Mouse (Mus musculus): ENCODE data around the gene P4ha2. TPM values are rescaled to one million over a fixed set of nuclear protein-coding genes. Genes with fewer than 3 reads are reported as not detected.
A peak's percentile ranks its signal among the peaks of the same experiment; 100 is the strongest.

The P4ha2 gene
- polyA plus RNA-seq, 1 experiment from 2014 or later: 44.5 TPM

DNA sequence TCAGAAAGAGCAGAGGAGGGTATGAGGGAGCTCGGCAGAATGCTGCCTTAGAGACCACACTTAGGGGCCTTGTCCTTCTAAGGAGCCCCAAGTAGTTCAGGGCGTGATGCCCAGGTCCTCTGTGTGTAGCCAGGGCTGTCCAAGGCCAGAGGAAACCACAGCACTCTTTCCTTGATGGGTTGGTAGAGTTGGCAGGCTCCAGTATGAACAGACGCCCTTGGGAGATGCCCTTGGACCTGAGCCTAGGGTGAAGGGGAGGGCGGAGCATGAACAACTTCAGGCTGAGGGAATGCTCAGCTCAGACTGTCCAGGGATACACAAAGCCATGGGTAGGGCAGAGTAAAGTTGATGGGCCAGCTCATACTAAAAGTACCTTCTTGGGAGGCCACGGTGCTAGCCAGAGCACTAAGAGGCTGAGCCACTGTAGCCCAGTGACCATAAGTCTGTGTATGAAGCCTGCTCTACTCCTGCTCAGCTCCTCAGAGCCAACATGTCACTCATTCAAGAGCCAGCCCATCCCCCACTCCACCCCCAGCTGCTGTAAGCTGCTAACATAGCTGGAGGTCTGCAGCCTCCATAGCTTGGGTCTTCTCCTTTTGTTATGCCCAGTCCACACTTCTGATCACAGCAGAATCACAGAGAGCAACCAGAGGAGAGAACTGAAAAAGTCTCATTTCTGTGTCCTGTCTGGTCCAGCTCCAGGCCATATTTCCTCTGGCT lies 28.0 kb upstream of the P4ha2 start:
- WGBS: 93% methylated on average over 5 of the region's 5 CpGs

DNA sequence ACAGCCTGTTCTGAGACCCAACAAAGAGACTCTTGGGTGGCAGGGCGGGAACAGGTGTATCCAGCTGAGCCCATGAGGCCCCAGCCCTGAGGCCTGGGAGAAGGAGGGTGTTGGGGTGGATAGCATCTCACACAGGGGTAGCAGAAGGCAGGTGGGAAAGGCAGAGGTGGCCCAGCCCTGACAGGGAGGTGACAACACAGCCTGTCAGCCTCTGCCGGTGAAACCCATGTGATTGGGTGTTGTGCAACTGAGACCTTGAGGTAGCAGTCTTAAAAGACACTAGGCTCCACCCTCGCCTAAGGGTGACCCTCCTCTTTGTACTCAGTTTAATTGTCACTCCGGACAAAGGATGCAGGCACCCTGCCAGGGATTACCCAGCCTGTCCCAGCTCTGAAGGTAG lies 26.6 kb upstream of the P4ha2 start:
- 50% methylated on average over 4 of the region's 4 CpGs for WGBS
- H3K27me3 ChIP-seq: no peaks in the 10 kb centered on the region; the same call in 1 of the 2 replicates
- H3K27ac ChIP-seq: no peak overlapping the region
- no peak overlapping the region for H3K4me3 ChIP-seq (replicated peaks)
- no peaks in the 10 kb centered on the region for H3K9me3 ChIP-seq (replicated peaks)
- no peaks in the 10 kb centered on the region for H3K36me3 ChIP-seq
- ATAC-seq (replicated peaks; ENCODE audit: low FRiP score): no peak
- H3K4me2 ChIP-seq: no peak overlapping the region
- H3K9ac ChIP-seq: no peak overlapping the region
- peaks cover 21% of the 10 kb centered on the region for H3K4me1 ChIP-seq

More for the DNA sequence above, 28.0 kb upstream of the P4ha2 start:
- no peak for ATAC-seq (replicated peaks; ENCODE audit: low FRiP score)
- H3K27ac ChIP-seq: no peak overlapping the region
- H3K4me3 ChIP-seq (replicated peaks): no peak overlapping the region
- peaks cover 35% of the 10 kb centered on the region for H3K4me1 ChIP-seq
- no peak overlapping the region for H3K9ac ChIP-seq
- H3K4me2 ChIP-seq: no peak overlapping the region
- no peaks in the 10 kb centered on the region for H3K36me3 ChIP-seq
- H3K9me3 ChIP-seq (replicated peaks): no peaks in the 10 kb centered on the region
- H3K27me3 ChIP-seq: no peaks in the 10 kb centered on the region; the same call in none of the 2 replicates

DNA sequence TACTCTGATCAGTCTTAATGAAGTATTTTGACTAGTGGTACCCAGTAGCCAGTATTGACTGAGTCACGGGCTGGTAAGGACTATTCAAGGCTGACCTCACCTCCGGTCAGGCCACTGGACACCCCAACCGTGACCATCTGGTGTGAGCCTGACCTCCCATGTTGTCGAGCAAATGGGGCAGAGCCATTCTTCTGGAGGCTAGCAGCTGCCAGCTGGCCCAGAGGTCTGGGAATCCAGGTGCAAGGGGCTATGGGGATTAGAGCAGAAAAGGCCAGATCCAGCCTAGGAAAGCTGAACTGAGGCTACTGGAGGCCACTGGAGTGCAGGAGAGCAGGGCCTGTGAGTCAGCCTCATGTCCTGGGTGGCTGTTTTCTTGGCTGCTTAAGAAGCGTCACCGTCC lies 24.5 kb upstream of the P4ha2 start:
- peaks cover 7% of the 10 kb centered on the region; the same call in 1 of the 2 replicates for H3K4me1 ChIP-seq
- H3K27ac ChIP-seq: no peak overlapping the region
- no peaks in the 10 kb centered on the region for H3K27me3 ChIP-seq
- 45% methylated on average over 6 of the region's 6 CpGs for whole genome bisulfite sequencing
- H3K4me3 ChIP-seq (replicated peaks): no peak overlapping the region
- no peaks in the 10 kb centered on the region for H3K36me3 ChIP-seq
- no peak overlapping the region for H3K4me2 ChIP-seq
- no peaks in the 10 kb centered on the region for H3K9me3 ChIP-seq (replicated peaks)
- ATAC-seq (replicated peaks; ENCODE audit: low FRiP score): peak; percentile 38; the same call in 1 of the 2 replicates
- H3K9ac ChIP-seq: no peak overlapping the region

DNA sequence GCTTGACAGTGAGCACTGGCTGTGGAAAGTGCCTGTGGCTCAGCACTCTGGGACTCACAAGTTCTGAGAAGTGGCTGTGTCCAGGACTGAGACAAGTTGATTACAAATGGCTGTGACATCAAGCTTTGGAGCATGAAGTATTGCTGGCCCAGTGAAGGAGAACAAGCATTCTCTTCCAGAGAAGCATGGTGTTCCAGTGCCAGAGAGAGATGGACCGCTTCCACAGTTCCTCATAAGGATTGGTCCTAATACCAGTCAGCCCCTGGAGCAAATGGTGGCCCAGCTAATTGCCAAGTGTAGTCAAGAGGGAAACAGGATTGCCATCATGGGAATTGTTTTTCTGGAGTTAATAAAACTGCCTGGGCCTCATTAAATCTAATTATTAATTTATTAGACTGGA lies 23.8 kb upstream of the P4ha2 start:
- no peaks in the 10 kb centered on the region for H3K27me3 ChIP-seq
- no peak for ATAC-seq (replicated peaks; ENCODE audit: low FRiP score)
- 83% methylated on average over 1 of the region's 1 CpGs for WGBS

DNA sequence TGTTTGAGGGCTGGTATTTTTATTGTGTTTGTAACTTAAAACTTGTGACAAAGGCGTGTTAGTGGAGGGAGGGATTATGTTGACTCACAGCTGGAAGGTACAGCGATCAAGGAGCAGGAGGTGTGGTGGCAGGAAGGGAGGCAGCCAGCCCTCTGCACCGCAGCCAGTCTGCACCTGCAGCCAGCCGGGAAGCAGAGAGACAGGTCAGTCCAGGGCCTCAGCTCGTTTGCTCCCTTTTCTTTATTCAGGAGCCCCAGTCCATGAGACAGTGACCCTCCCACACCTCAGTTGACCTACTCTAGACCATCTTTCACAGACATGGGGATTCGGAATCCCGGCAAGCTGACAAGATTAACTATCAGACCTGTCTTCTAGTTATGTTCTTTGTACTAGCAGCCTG lies 19.5 kb upstream of the P4ha2 start:
- Histone ChIP-seq H3K27ac (no peak overlapping the region), H3K27me3 (no peaks in the 10 kb centered on the region), H3K9ac (no peak overlapping the region), H3K4me3 (replicated peaks) (no peak overlapping the region), H3K9me3 (replicated peaks) (no peaks in the 10 kb centered on the region), H3K4me1 (peaks cover under 1% of the 10 kb centered on the region; the same call in 1 of the 2 replicates), H3K4me2 (no peak overlapping the region), H3K36me3 (no peaks in the 10 kb centered on the region)
- 17% methylated on average over 7 of the region's 7 CpGs for WGBS
- ATAC-seq (replicated peaks; ENCODE audit: low FRiP score): peak; percentile 76

More for the DNA sequence above, 23.8 kb upstream of the P4ha2 start:
- Histone ChIP-seq H3K4me1 (peaks cover 7% of the 10 kb centered on the region; the same call in 1 of the 2 replicates), H3K4me3 (replicated peaks) (no peak overlapping the region), H3K27ac (no peak overlapping the region), H3K4me2 (no peak overlapping the region), H3K9me3 (replicated peaks) (no peaks in the 10 kb centered on the region), H3K36me3 (no peaks in the 10 kb centered on the region), H3K9ac (no peak overlapping the region)

DNA sequence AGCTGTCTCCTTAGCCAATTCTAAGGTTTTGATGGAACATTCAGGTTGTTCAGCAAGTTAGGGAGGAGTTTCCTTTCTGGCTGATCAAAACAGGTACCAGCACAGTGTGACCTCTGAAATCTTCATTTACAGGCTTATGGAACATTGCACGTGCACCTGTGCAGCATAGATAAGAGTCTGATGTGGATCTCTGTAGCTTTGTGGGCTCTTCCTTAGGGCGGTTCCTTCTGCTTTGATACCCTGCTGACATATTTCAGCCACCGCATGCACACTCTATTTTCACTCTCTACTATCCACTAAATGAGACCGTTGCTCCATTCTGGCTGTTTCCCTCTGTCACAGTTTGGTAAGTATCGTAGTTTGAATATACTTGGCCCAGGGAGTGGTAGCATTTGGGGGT lies 17.2 kb upstream of the P4ha2 start:
- no peak overlapping the region for H3K9ac ChIP-seq
- no peaks in the 10 kb centered on the region for H3K36me3 ChIP-seq
- H3K27me3 ChIP-seq: no peaks in the 10 kb centered on the region
- no peak overlapping the region for H3K4me2 ChIP-seq
- no peaks in the 10 kb centered on the region for H3K4me1 ChIP-seq
- H3K4me3 ChIP-seq (replicated peaks): no peak overlapping the region
- no peaks in the 10 kb centered on the region for H3K9me3 ChIP-seq (replicated peaks)
- ATAC-seq (replicated peaks; ENCODE audit: low FRiP score): no peak
- H3K27ac ChIP-seq: no peak overlapping the region
- 93% methylated on average over 5 of the region's 5 CpGs for WGBS

DNA sequence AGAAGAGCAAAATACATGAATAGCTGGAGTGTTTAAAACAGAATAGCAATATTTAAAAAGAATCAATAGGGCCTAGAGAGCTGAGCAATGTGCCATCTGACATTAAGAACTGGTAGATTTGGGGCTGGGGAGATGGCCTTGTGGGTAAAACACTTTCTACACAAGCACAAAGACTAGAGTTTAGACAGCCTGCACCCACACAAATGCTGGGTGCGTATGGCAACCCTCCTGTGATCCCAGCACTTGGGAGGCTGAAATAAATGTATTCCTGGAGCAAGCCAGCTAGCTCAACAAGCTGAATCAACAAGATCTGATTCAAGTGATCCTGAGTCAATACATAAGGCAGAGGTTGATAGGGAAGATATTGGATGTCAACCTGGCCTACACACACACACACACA lies 14.9 kb upstream of the P4ha2 start:
- Histone ChIP-seq H3K4me2 (no peak overlapping the region), H3K9me3 (replicated peaks) (no peaks in the 10 kb centered on the region), H3K4me1 (peaks cover 3% of the 10 kb centered on the region; the same call in 1 of the 2 replicates), H3K4me3 (replicated peaks) (no peak overlapping the region), H3K27me3 (no peaks in the 10 kb centered on the region), H3K27ac (no peak overlapping the region), H3K36me3 (no peaks in the 10 kb centered on the region), H3K9ac (no peak overlapping the region)
- ATAC-seq (replicated peaks; ENCODE audit: low FRiP score): no peak
- 95% methylated on average over 1 of the region's 1 CpGs for WGBS

DNA sequence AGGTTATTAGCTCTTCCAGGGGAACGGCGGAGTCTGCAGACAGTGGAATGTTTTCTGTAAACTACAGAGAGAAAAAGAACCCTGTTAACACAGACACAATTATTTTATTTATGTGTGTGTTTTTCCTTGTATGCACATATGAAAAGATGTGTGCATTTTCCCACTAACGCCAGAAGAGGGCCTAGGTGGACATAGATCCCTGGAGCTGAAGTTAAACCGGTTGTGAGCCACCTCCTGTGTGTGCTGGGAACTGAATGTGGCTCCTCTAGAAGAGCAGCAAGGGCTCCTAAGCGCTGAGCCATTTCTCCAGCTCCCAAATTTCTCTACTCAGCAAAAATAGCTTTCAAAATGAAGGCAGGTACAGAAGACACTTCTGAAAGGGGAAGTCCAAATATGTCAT lies 14.1 kb upstream of the P4ha2 start:
- WGBS: 68% methylated on average over 5 of the region's 5 CpGs
- Histone ChIP-seq H3K36me3 (no peaks in the 10 kb centered on the region), H3K27me3 (no peaks in the 10 kb centered on the region), H3K27ac (no peak overlapping the region), H3K9ac (no peak overlapping the region), H3K4me3 (replicated peaks) (no peak overlapping the region), H3K4me1 (peaks cover 3% of the 10 kb centered on the region; the same call in 1 of the 2 replicates), H3K9me3 (replicated peaks) (no peaks in the 10 kb centered on the region), H3K4me2 (no peak overlapping the region)
- no peak for ATAC-seq (replicated peaks; ENCODE audit: low FRiP score)

DNA sequence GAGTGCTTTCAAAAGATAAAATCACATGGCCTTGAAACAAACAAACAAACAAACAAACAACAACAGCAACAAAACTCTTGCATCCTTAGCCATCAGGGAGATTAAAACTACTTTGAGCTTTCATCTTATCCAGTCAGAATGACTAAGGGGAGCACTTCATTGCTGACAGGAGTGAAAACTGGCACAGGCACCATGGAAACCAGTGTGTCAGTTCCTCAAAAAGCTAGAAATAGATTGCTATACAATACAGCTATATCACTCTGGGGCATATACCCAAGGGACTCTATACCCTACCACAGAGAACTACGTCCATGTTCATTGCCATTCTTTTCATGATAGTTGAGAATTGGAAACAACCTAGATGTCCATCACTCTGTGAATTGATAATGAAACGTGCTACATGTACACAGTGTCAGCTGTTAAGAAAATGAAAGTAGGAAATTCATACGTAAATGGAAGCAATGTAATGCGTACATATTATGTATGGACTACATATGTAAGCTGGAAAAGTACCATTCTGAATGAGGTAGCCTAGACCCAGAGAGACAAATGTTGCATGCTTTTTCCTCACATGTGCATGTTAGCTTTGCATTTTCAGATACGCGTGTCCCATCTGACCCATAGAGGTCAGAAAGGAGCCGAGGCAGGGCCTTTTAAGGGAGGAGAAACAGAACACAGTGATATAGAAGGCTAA lies 11.5 kb upstream of the P4ha2 start:
- Histone ChIP-seq H3K36me3 (no peaks in the 10 kb centered on the region), H3K27me3 (no peaks in the 10 kb centered on the region), H3K4me3 (replicated peaks) (no peak overlapping the region), H3K27ac (no peak overlapping the region), H3K9me3 (replicated peaks) (no peaks in the 10 kb centered on the region), H3K9ac (no peak overlapping the region), H3K4me1 (peaks cover 9% of the 10 kb centered on the region; the same call in 1 of the 2 replicates), H3K4me2 (no peak overlapping the region)
- WGBS: 77% methylated on average over 7 of the region's 7 CpGs
- ATAC-seq (replicated peaks; ENCODE audit: low FRiP score): no peak

DNA sequence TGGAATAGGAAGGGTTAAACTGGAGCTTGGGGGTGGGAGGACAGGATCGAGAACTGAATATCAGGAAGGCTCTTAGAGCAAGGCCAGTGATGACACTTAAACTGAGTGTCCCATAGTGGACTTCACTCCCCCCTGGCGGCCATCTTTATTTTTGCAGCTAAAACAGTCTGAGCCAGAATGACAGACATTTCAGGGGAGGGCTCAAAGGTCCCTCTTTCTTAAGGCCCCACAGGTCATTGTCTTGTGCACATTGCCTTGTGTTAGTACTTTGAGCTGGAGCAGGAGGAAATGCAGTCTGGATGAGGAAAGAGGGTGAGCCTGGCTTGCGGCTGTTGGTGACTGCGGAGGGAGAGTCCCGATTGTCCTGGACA lies 11.0 kb upstream of the P4ha2 start:
- Histone ChIP-seq H3K27ac (no peak overlapping the region), H3K4me2 (no peak overlapping the region), H3K4me1 (peaks cover 9% of the 10 kb centered on the region; the same call in 1 of the 2 replicates), H3K9ac (no peak overlapping the region), H3K36me3 (no peaks in the 10 kb centered on the region), H3K27me3 (no peaks in the 10 kb centered on the region), H3K9me3 (replicated peaks) (no peaks in the 10 kb centered on the region), H3K4me3 (replicated peaks) (no peak overlapping the region)
- WGBS: 54% methylated on average over 5 of the region's 5 CpGs
- peak; percentile 56; the same call in 1 of the 2 replicates for ATAC-seq (replicated peaks; ENCODE audit: low FRiP score)

DNA sequence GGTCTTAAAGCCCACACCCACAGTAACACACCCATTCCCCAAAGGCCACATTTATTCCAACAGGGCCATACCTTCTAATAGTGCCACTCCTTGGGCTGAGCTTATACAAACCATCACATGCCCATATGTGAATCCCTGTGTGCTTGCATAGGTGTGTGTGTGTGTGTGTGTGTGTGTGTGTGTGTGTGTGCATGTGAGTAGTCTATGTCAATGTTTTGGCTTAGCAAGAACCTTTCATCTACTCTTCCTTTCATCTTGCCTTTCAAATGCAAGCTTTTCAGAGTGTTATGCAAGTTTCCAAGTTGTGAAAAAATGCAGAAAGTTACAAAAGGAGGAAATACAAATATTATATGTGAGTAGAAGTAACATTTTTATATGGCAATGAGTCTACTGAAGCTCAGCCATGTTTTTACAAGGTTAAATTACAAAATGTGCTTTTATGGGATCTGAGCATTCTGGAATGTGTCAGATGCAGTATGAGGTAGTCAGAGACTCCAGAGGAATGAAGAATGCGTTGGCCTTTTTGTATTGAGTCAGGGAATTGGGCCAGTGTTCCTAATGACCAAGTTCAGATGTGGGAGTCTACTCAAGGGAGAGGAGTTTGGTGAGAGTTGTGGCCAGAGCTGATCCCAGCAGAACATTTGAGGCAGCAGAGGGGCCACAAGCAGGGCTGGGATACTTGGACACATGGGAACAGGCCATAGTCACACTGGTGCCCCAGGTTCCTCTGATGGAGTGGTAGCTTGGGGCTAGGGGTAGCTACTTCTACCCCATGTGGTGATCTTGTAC lies 9.6 kb upstream of the P4ha2 start:
- ATAC-seq (replicated peaks; ENCODE audit: low FRiP score): no peak
- Histone ChIP-seq H3K9ac (no peak overlapping the region), H3K9me3 (replicated peaks) (no peaks in the 10 kb centered on the region), H3K27ac (no peak overlapping the region), H3K36me3 (no peaks in the 10 kb centered on the region), H3K4me3 (replicated peaks) (no peak overlapping the region), H3K27me3 (no peaks in the 10 kb centered on the region), H3K4me1 (peaks cover 9% of the 10 kb centered on the region; the same call in 1 of the 2 replicates), H3K4me2 (no peak overlapping the region)
- WGBS: 64% methylated on average over 1 of the region's 1 CpGs

DNA sequence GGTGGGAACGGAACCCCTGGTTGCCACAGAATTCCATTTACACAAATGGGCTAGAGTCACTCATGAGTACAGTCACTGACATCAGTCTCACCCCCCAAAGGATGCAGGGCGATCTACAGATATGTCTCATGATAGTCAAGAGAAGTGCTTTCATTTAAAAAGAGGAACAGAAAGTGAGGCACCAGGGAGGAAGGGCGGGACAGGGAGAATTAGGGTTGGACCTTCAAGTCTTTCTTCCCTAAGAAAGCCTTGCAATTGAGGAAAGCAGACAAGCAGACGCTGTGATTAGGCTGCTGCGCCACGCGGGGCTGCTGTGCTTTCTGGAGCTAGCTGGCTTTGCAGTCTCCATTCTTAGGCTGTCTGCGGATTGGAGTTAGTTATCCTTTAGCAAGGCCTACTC lies 8.2 kb upstream of the P4ha2 start:
- no peak overlapping the region for H3K4me2 ChIP-seq
- H3K9ac ChIP-seq: no peak overlapping the region
- WGBS: 60% methylated on average over 8 of the region's 8 CpGs
- peaks cover 9% of the 10 kb centered on the region; the same call in 1 of the 2 replicates for H3K4me1 ChIP-seq
- no peaks in the 10 kb centered on the region for H3K27me3 ChIP-seq
- no peak overlapping the region for H3K27ac ChIP-seq
- no peak for ATAC-seq (replicated peaks; ENCODE audit: low FRiP score)
- H3K36me3 ChIP-seq: no peaks in the 10 kb centered on the region
- H3K9me3 ChIP-seq (replicated peaks): no peaks in the 10 kb centered on the region
- H3K4me3 ChIP-seq (replicated peaks): no peak overlapping the region
